Mouse (Mus musculus): ENCODE measurements at regions not wholly inside any gene's neighbourhood (a gene's known extent, or its start where the extent isn't known, plus 50 kb on each side); places are given as distances from the start of the nearest gene placed in this dataset.

DNA sequence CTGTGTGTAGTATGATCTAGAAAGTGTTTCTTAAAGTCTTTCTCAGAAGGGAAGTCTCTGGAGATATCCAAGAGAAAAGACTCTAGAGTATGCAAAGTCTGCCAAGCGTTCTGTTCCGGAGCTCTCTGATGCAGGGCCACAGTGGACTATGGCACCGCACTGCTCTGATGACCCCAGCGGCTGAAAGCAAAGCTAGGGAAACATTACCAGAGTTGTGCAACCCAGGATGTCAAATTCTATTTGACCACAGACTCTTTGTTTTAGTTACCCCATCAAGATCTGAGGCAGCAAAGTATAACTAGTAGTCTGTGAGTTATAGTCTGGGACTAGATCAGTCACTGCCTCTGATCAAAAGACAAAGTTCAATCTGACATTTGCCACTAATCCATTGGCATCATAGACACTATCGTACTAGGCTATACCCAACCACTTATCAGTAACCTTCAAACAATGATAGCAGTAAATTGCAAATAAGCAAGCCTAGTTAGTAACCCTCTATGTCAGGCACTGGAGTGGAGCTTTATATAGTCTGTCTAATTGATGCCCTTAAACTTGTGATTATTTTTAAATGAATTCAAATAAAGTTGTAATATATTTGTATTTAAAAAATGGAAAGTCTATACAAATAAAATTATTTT lies 198.9 kb upstream of the Ccdc122 start:
- Histone ChIP-seq H3K9me3 (ENCODE audit: low read length) (peaks cover 15% of the 10 kb centered on the region), H3K36me3 (ENCODE audit: insufficient read depth, low read length) (no peaks in the 10 kb centered on the region), H3K27me3 (ENCODE audit: insufficient read depth, low read length) (0 out of 2 replicates have a peak, but pooled peaks cover 6% of the 10 kb centered on the region), H3K4me1 (replicated peaks; ENCODE audit: low read depth, low read length) (no peaks in the 10 kb centered on the region), H3K4me3 (replicated peaks; ENCODE audit: low read length) (no peak overlapping the region)
- TF ChIP-seq POU5F1 (IDR thresholded peaks at IDR 0.05; ENCODE audit: borderline replicate concordance, low read length), result no peak
- TF ChIP-seq CTCF (conservative IDR thresholded peaks at IDR 0.05; ENCODE audit: low read length), result no peak
- no peak for TF ChIP-seq NANOG (IDR thresholded peaks at IDR 0.05; ENCODE audit: borderline replicate concordance, low read length)

GRCm38 (mm10) chr14:76836926-76837516 lies 199.6 kb upstream of the Ccdc122 start:
- Histone ChIP-seq H3K9me3 (ENCODE audit: low read length) (peaks cover 8% of the 10 kb centered on the region), H3K36me3 (ENCODE audit: insufficient read depth, low read length) (no peaks in the 10 kb centered on the region), H3K27me3 (ENCODE audit: insufficient read depth, low read length) (0 out of 2 replicates have a peak, but pooled peaks cover 6% of the 10 kb centered on the region), H3K4me3 (replicated peaks; ENCODE audit: low read length) (no peak overlapping the region), H3K4me1 (replicated peaks; ENCODE audit: low read depth, low read length) (no peaks in the 10 kb centered on the region)
- TF ChIP-seq CTCF (conservative IDR thresholded peaks at IDR 0.05; ENCODE audit: low read length) (no peak), NANOG (IDR thresholded peaks at IDR 0.05; ENCODE audit: borderline replicate concordance, low read length) (no peak), POU5F1 (IDR thresholded peaks at IDR 0.05; ENCODE audit: borderline replicate concordance, low read length) (no peak)

GRCm38 (mm10) chr14:76836271-76836670 lies 200.3 kb upstream of the Ccdc122 start:
- H3K36me3 ChIP-seq (ENCODE audit: insufficient read depth, low read length), result no peaks in the 10 kb centered on the region
- H3K4me3 ChIP-seq (replicated peaks; ENCODE audit: low read length), result no peak overlapping the region
- H3K9me3 ChIP-seq (ENCODE audit: low read length), result peaks cover 2% of the 10 kb centered on the region
- H3K4me1 ChIP-seq (replicated peaks; ENCODE audit: low read depth, low read length), result no peaks in the 10 kb centered on the region
- H3K27me3 ChIP-seq (ENCODE audit: insufficient read depth, low read length), result peaks cover 6% of the 10 kb centered on the region; the same call in 1 of the 2 replicates
- TF ChIP-seq POU5F1 (IDR thresholded peaks at IDR 0.05; ENCODE audit: borderline replicate concordance, low read length) (no peak), NANOG (IDR thresholded peaks at IDR 0.05; ENCODE audit: borderline replicate concordance, low read length) (no peak), CTCF (conservative IDR thresholded peaks at IDR 0.05; ENCODE audit: low read length) (no peak)

DNA sequence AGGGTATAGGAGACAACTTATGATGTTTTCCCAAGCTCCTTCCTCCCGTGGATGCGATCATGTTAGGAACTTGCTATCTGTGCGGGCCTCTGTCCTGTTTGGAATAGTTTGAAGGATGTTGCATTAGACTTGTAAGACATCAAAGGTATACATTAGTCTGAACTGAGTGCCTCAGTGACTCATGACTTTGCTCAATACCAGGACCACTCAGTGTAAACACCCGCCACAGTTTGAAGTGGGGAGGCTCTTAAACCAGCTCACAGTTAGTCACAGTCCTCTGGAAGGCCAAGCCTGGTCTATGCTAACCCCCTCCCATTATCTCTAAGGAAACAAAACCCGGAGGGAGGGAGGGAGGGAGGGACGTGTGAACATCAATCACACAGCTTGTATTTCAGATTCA lies 202.5 kb upstream of the Ccdc122 start:
- Histone ChIP-seq H3K4me1 (replicated peaks; ENCODE audit: low read depth, low read length) (no peaks in the 10 kb centered on the region), H3K9me3 (ENCODE audit: low read length) (no peaks in the 10 kb centered on the region), H3K36me3 (ENCODE audit: insufficient read depth, low read length) (no peaks in the 10 kb centered on the region), H3K27me3 (ENCODE audit: insufficient read depth, low read length) (peaks cover 9% of the 10 kb centered on the region), H3K4me3 (replicated peaks; ENCODE audit: low read length) (no peak overlapping the region)
- TF ChIP-seq POU5F1 (IDR thresholded peaks at IDR 0.05; ENCODE audit: borderline replicate concordance, low read length), result no peak
- no peak for TF ChIP-seq CTCF (conservative IDR thresholded peaks at IDR 0.05; ENCODE audit: low read length)
- TF ChIP-seq NANOG (IDR thresholded peaks at IDR 0.05; ENCODE audit: borderline replicate concordance, low read length), result no peak

DNA sequence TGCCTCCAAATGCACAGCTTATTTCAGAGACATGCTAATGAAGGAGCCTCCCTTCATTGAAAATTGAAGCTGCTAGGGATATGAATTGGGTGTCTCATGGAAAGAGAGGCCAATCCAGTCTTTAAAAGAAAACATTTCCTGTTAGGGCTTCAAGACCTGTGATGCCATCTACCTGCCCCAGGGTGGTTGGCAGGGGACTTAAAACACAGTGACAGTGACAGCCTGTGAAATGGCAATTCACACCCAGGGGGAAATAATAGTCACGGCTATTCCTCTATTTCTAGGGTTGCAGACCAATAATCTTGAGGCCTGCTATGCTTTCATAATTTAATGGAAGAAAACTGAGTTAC lies 207.4 kb upstream of the Ccdc122 start:
- Histone ChIP-seq H3K36me3 (ENCODE audit: insufficient read depth, low read length) (no peaks in the 10 kb centered on the region), H3K9me3 (ENCODE audit: low read length) (no peaks in the 10 kb centered on the region), H3K4me3 (replicated peaks; ENCODE audit: low read length) (no peak overlapping the region), H3K27me3 (ENCODE audit: insufficient read depth, low read length) (peaks cover 11% of the 10 kb centered on the region), H3K4me1 (replicated peaks; ENCODE audit: low read depth, low read length) (no peaks in the 10 kb centered on the region)
- no peak for TF ChIP-seq NANOG (IDR thresholded peaks at IDR 0.05; ENCODE audit: borderline replicate concordance, low read length)
- no peak for TF ChIP-seq CTCF (conservative IDR thresholded peaks at IDR 0.05; ENCODE audit: low read length)
- TF ChIP-seq POU5F1 (IDR thresholded peaks at IDR 0.05; ENCODE audit: borderline replicate concordance, low read length), result no peak

DNA sequence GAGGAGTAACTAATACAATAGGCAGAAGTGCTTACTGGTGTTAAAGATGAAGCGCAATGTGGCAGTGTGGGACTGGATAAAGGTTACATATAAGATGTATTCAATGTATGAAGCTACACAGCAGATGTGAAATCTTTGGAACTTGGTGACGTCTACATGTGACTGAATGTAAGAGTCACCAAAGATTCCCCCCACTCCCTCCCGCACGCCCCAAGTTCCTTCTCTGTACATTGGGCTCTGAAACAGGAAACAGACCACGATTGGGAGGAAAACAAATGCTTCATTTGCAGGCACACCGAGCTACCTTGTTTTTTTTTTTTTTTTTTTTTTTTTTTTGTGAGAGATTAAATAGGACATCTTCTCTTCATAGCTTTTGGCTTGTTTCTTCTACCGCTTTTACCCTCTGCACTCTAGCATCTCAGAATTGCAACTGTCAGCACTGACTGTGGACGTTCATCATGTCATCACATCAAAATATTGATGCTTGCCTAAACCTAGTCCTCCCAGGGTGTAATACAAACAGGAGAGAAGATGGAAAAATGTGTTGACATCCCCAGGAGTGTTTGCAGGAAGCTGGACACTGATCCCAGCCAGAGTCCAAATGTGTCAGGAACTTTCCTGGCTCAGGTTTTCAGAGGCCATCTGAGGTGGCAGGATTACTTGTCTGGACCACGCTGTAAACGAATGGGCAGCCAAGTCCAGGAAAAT lies 208.0 kb upstream of the Ccdc122 start:
- no peaks in the 10 kb centered on the region for H3K36me3 ChIP-seq (ENCODE audit: insufficient read depth, low read length)
- peaks cover 4% of the 10 kb centered on the region; the same call in 1 of the 2 replicates for H3K4me1 ChIP-seq (replicated peaks; ENCODE audit: low read depth, low read length)
- no peak overlapping the region for H3K4me3 ChIP-seq (replicated peaks; ENCODE audit: low read length)
- peaks cover 11% of the 10 kb centered on the region for H3K27me3 ChIP-seq (ENCODE audit: insufficient read depth, low read length)
- no peaks in the 10 kb centered on the region for H3K9me3 ChIP-seq (ENCODE audit: low read length)
- no peak for TF ChIP-seq POU5F1 (IDR thresholded peaks at IDR 0.05; ENCODE audit: borderline replicate concordance, low read length)
- TF ChIP-seq NANOG (IDR thresholded peaks at IDR 0.05; ENCODE audit: borderline replicate concordance, low read length), result no peak
- TF ChIP-seq CTCF (conservative IDR thresholded peaks at IDR 0.05; ENCODE audit: low read length), result no peak

- Histone ChIP-seq H3K36me3 (ENCODE audit: insufficient read depth, low read length) (no peaks in the 10 kb centered on the region), H3K9me3 (ENCODE audit: low read length) (no peaks in the 10 kb centered on the region), H3K27me3 (ENCODE audit: insufficient read depth, low read length) (peaks cover 36% of the 10 kb centered on the region), H3K4me3 (replicated peaks; ENCODE audit: low read length) (no peak overlapping the region), H3K4me1 (replicated peaks; ENCODE audit: low read depth, low read length) (peaks cover 4% of the 10 kb centered on the region)
- TF ChIP-seq POU5F1 (IDR thresholded peaks at IDR 0.05; ENCODE audit: borderline replicate concordance, low read length), result no peak
- TF ChIP-seq NANOG (IDR thresholded peaks at IDR 0.05; ENCODE audit: borderline replicate concordance, low read length), result no peak
- TF ChIP-seq CTCF (conservative IDR thresholded peaks at IDR 0.05; ENCODE audit: low read length), result no peak
These were observed 212.5 kb upstream of the Ccdc122 start for GRCm38 (mm10) chr14:76824066-76824465.

DNA sequence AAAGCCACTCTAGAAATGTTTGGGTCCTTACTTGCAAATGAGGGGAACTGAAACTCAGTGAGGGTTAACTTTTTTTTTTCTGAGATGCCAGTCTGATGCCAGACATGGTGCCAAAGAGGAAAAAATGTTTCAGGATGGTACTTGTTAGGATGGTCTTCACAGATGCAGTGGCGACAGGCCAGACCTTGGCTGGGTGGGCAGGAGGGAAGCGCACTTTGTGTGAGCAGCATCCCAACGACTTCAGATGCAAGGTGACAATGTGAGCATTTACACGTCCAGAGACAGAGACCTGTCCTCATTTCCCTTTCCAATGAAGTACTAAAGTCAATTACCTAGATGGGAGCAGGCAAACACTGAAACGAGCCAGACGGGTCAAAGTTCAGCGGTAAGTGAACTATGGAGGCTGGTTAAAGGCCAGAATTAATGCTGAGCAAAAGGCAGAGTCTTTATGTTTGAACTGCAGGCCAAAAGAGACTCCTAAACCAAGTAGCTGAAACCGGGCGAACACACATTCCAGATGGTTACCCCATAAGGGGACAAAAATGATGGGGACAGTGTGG lies 213.7 kb upstream of the Ccdc122 start:
- TF ChIP-seq CTCF (conservative IDR thresholded peaks at IDR 0.05; ENCODE audit: low read length) (no peak), NANOG (IDR thresholded peaks at IDR 0.05; ENCODE audit: borderline replicate concordance, low read length) (no peak), POU5F1 (IDR thresholded peaks at IDR 0.05; ENCODE audit: borderline replicate concordance, low read length) (no peak)
- H3K9me3 ChIP-seq (ENCODE audit: low read length), result no peaks in the 10 kb centered on the region
- H3K4me1 ChIP-seq (replicated peaks; ENCODE audit: low read depth, low read length), result peaks cover 12% of the 10 kb centered on the region
- peaks cover 36% of the 10 kb centered on the region for H3K27me3 ChIP-seq (ENCODE audit: insufficient read depth, low read length)
- H3K36me3 ChIP-seq (ENCODE audit: insufficient read depth, low read length), result no peaks in the 10 kb centered on the region
- no peak overlapping the region for H3K4me3 ChIP-seq (replicated peaks; ENCODE audit: low read length)

Measured in E14TG2a.4 (cell line).